Mouse (Mus musculus) lung, embryonic 14.5 days (tissue): Measurements from ENCODE around the gene Aqr. TPM values are rescaled to one million over a fixed set of nuclear protein-coding genes. Genes with fewer than 3 reads are reported as not detected.
"Not testable (repeated sequence)": the region's sequence is repeated elsewhere in the genome, so short reads cannot be mapped to it uniquely, and the experiment has no call there.

Experiments
- ATAC-seq: fragments of 200-750 bp; cut with Nextera tagmentation; 2 replicates; pipeline ENCODE4 v1.8.0; 2017; ENCODE audit warnings: mild to moderate bottlenecking, moderate TSS enrichment, moderate library complexity; ENCODE audit not compliant: insufficient read depth
- DNase-seq: peaks from one replicate; pipeline ENCODE4 v3.0.0-alpha.2; 2015
- H3K27ac ChIP-seq: fragments of 300-500 bp; sonication (generic); 2 replicates; pipeline ENCODE4 v1.5.1; 2014; ENCODE audit warnings: low read depth, mild to moderate bottlenecking, moderate library complexity
- H3K27me3 ChIP-seq: fragments of 300-500 bp; sonication (generic); 2 replicates; pipeline ENCODE4 v1.6.1; 2014; ENCODE audit warnings: low read length, control low read depth; ENCODE audit not compliant: insufficient read depth
- H3K36me3 ChIP-seq: fragments of 300-500 bp; sonication (generic); 2 replicates; pipeline ENCODE4 v1.6.1; 2014; ENCODE audit warnings: control low read depth; ENCODE audit not compliant: insufficient read depth
- H3K4me1 ChIP-seq: fragments of 300-500 bp; sonication (generic); 2 replicates; pipeline ENCODE4 v1.6.1; 2014; ENCODE audit warnings: antibody characterized with exemption, control low read depth; ENCODE audit not compliant: insufficient read depth
- H3K4me2 ChIP-seq: fragments of 300-500 bp; sonication (generic); 2 replicates; pipeline ENCODE4 v1.6.1; 2014; ENCODE audit warnings: mild to moderate bottlenecking
- H3K4me3 ChIP-seq: fragments of 300-500 bp; sonication (generic); 2 replicates; pipeline ENCODE4 v1.5.1; 2014; ENCODE audit warnings: low read depth, low read length
- H3K9ac ChIP-seq: fragments of 300-500 bp; sonication (generic); 2 replicates; pipeline ENCODE4 v1.6.1; 2014
- H3K9me3 ChIP-seq: fragments of 300-500 bp; sonication (generic); 2 replicates; pipeline ENCODE4 v1.6.1; 2016; ENCODE audit warnings: low read depth, low read length, control low read depth
- CTCF ChIP-seq: IDR thresholded peaks from 2 replicates; pipeline ENCODE4 v1.5.1; 2016; ENCODE audit warnings: antibody characterized with exemption, low read depth
- WGBS: fragments of 180-500 bp; shearing (Covaris S2); extraction: QIAGEN DNeasy Blood & Tissue Kit; methylation state at CpG from one replicate; pipeline ENCODE4 v1.1.7; 2014; 5-methylcytosine and 5-hydroxymethylcytosine counted together
- polyA plus RNA-seq: library from polyadenylated mRNA; unstranded; fragments of >200 nt; fragmentation: Nextera tagmentation; extraction: Ambion mirVana; gene quantifications from 2 replicates; pipeline ENCODE4 v1.2.1, GENCODE M21; 2014

Gene Aqr
- 51.8 and 56.5 TPM in 2 replicates for polyA plus RNA-seq

- WGBS = 47% methylated on average over 1 of the region's 6 CpGs
- H3K36me3 ChIP-seq, H3K9me3 ChIP-seq, H3K4me3 ChIP-seq, H3K27me3 ChIP-seq, H3K4me2 ChIP-seq, H3K4me1 ChIP-seq, H3K9ac ChIP-seq, DNase-seq, H3K27ac ChIP-seq, ATAC-seq: not testable (repeated sequence)
These were observed at the start of gene Aqr for GRCm38 (mm10) chr2:114186924-114187323. Gene Aqr, minus strand, starts transcription at chr2:114187024.

- no peak for TF ChIP-seq CTCF
- no peak overlapping the region for H3K4me2 ChIP-seq
These were observed 49.7 kb upstream of the Aqr start for GRCm38 (mm10) chr2:114236566-114236965.

GRCm38 (mm10) chr2:114235584-114235983 lies 48.8 kb upstream of the Aqr start:
- TF ChIP-seq CTCF = no peak
- H3K27ac ChIP-seq = no peak overlapping the region
- 87% methylated on average over 3 of the region's 3 CpGs for WGBS
- no peak for DNase-seq
- no peak overlapping the region for H3K4me3 ChIP-seq
- no peaks in the 10 kb centered on the region for H3K27me3 ChIP-seq
- no peak for ATAC-seq
- no peak overlapping the region for H3K9ac ChIP-seq
- no peaks in the 10 kb centered on the region for H3K36me3 ChIP-seq
- H3K4me2 ChIP-seq = no peak overlapping the region
- H3K4me1 ChIP-seq = no peaks in the 10 kb centered on the region
- no peaks in the 10 kb centered on the region for H3K9me3 ChIP-seq

More at GRCm38 (mm10) chr2:114236566-114236965, 49.7 kb upstream of the Aqr start:
- Histone ChIP-seq H3K27me3 (no peaks in the 10 kb centered on the region), H3K9me3 (no peaks in the 10 kb centered on the region), H3K36me3 (no peaks in the 10 kb centered on the region), H3K4me3 (no peak overlapping the region), H3K27ac (no peak overlapping the region), H3K9ac (no peak overlapping the region), H3K4me1 (no peaks in the 10 kb centered on the region)
- DNase-seq = no peak
- ATAC-seq = no peak
- WGBS = 79% methylated on average over 1 of the region's 1 CpGs

GRCm38 (mm10) chr2:114231248-114231647 lies 44.4 kb upstream of the Aqr start:
- Histone ChIP-seq H3K9me3 (no peaks in the 10 kb centered on the region), H3K27ac (no peak overlapping the region), H3K36me3 (no peaks in the 10 kb centered on the region), H3K4me2 (no peak overlapping the region), H3K9ac (no peak overlapping the region), H3K27me3 (no peaks in the 10 kb centered on the region), H3K4me1 (no peaks in the 10 kb centered on the region), H3K4me3 (no peak overlapping the region)
- TF ChIP-seq CTCF = no peak
- 52% methylated on average over 2 of the region's 2 CpGs for WGBS
- no peak for ATAC-seq
- DNase-seq = no peak

GRCm38 (mm10) chr2:114228672-114229071 lies 41.8 kb upstream of the Aqr start:
- no peaks in the 10 kb centered on the region for H3K9me3 ChIP-seq
- no peaks in the 10 kb centered on the region for H3K4me1 ChIP-seq
- no peak for ATAC-seq
- H3K9ac ChIP-seq = no peak overlapping the region
- H3K4me2 ChIP-seq = no peak overlapping the region
- no peaks in the 10 kb centered on the region for H3K27me3 ChIP-seq
- no peak for TF ChIP-seq CTCF
- H3K36me3 ChIP-seq = no peaks in the 10 kb centered on the region
- no peak overlapping the region for H3K27ac ChIP-seq
- H3K4me3 ChIP-seq = no peak overlapping the region
- WGBS = 78% methylated on average over 2 of the region's 2 CpGs
- DNase-seq = no peak

- DNase-seq (no peak), ATAC-seq (no peak)
- Histone ChIP-seq H3K9ac (no peak overlapping the region), H3K4me2 (no peak overlapping the region), H3K4me3 (no peak overlapping the region), H3K27me3 (no peaks in the 10 kb centered on the region), H3K4me1 (peaks cover 8% of the 10 kb centered on the region), H3K27ac (no peak overlapping the region), H3K36me3 (no peaks in the 10 kb centered on the region), H3K9me3 (no peaks in the 10 kb centered on the region)
- no peak for TF ChIP-seq CTCF
- 64% methylated on average over 6 of the region's 6 CpGs for WGBS
These were observed 18.2 kb upstream of the Aqr start for GRCm38 (mm10) chr2:114205036-114205435.

DNA sequence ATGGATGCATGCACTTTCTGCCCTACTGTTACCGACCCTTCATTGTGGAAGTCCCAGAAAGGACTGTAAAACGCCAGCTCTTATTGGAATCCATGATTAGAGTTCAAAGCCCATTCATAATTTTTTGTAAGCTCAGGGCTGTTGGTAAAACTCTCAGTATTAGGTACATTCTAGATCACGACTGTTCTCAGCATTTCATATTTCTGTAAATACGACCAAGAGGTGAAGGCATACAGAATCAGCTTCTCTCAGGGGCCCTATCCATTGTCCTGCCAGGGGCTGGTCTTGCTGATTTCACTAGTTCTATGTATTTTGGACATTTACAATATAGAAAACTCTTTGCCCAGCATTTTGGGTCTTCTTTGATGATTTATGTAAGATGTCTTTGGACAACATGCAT lies 14.8 kb upstream of the Aqr start:
- DNase-seq (no peak), ATAC-seq (no peak)
- H3K4me2 ChIP-seq = peak overlapping the region; percentile 73
- H3K4me1 ChIP-seq = peaks cover 11% of the 10 kb centered on the region
- no peak for TF ChIP-seq CTCF
- H3K9me3 ChIP-seq = no peaks in the 10 kb centered on the region
- H3K36me3 ChIP-seq = peaks cover 7% of the 10 kb centered on the region
- no peak overlapping the region for H3K27ac ChIP-seq
- peak overlapping the region; percentile 83 for H3K4me3 ChIP-seq
- H3K27me3 ChIP-seq = no peaks in the 10 kb centered on the region
- 29% methylated on average over 4 of the region's 4 CpGs for WGBS
- peak overlapping the region; percentile 93 for H3K9ac ChIP-seq
